Mouse (Mus musculus) hindlimb bud, embryonic 11.5 days (tissue): Measurements from ENCODE around the gene Tmed9.
"Not testable (repeated sequence)": the region's sequence is repeated elsewhere in the genome, so short reads cannot be mapped to it uniquely, and the experiment has no call there.

Experiments
- DNase-seq: peaks from one replicate; pipeline ENCODE4 v3.0.0-alpha.2; 2012; ENCODE audit warnings: low read depth, low spot score; ENCODE audit errors: extremely low spot score

The Tmed9 gene

GRCm38 (mm10) chr13:55567001-55567400 is 6.5 kb upstream of the Tmed9 start:
- DNase-seq, result no peak

GRCm38 (mm10) chr13:55567949-55568348 is 5.6 kb upstream of the Tmed9 start:
- DNase-seq, result no peak

GRCm38 (mm10) chr13:55568524-55568923 is 5.0 kb upstream of the Tmed9 start:
- not testable (repeated sequence) for DNase-seq

GRCm38 (mm10) chr13:55569726-55570285 is 3.7 kb upstream of the Tmed9 start:
- DNase-seq, result no peak

- no peak for DNase-seq
Measured at GRCm38 (mm10) chr13:55570286-55570973, 3.1 kb upstream of the Tmed9 start.

- DNase-seq, result peak; percentile 60
Measured at GRCm38 (mm10) chr13:55571027-55571751, 2.3 kb upstream of the Tmed9 start, which contains the start of gene Fam193b. Gene Fam193b, minus strand, starts transcription at chr13:55571120.

GRCm38 (mm10) chr13:55571977-55572376 is 1.6 kb upstream of the Tmed9 start:
- no peak for DNase-seq

GRCm38 (mm10) chr13:55574321-55574720 is 789 bp downstream of the Tmed9 start:
- no peak for DNase-seq

- DNase-seq, result no peak
Measured at GRCm38 (mm10) chr13:55575932-55576331, 2.4 kb downstream of the Tmed9 start.

GRCm38 (mm10) chr13:55576872-55577271 is 3.3 kb downstream of the Tmed9 start:
- DNase-seq, result not testable (repeated sequence)

GRCm38 (mm10) chr13:55578086-55578485 is 4.6 kb downstream of the Tmed9 start:
- DNase-seq, result no peak

- no peak for DNase-seq
Measured at GRCm38 (mm10) chr13:55591961-55592490, 18.5 kb downstream of the Tmed9 start.

- DNase-seq, result peak; percentile 87
Measured at GRCm38 (mm10) chr13:55592512-55593253, 19.2 kb downstream of the Tmed9 start.

- no peak for DNase-seq
Measured at GRCm38 (mm10) chr13:55593254-55593747, 19.8 kb downstream of the Tmed9 start.

GRCm38 (mm10) chr13:55595375-55595774 is 21.8 kb downstream of the Tmed9 start:
- no peak for DNase-seq

- DNase-seq, result no peak
Measured at GRCm38 (mm10) chr13:55596802-55597201, 23.3 kb downstream of the Tmed9 start.

- DNase-seq, result no peak
Measured at GRCm38 (mm10) chr13:55599566-55600540, 26.3 kb downstream of the Tmed9 start, which contains the start of gene B4galt7. Gene B4galt7, plus strand, starts transcription at chr13:55599896.

GRCm38 (mm10) chr13:55600657-55601056 is 27.1 kb downstream of the Tmed9 start:
- no peak for DNase-seq

GRCm38 (mm10) chr13:55601611-55602010 is 28.1 kb downstream of the Tmed9 start:
- DNase-seq, result no peak

GRCm38 (mm10) chr13:55604606-55605005 is 31.1 kb downstream of the Tmed9 start:
- DNase-seq, result no peak
